Mouse (Mus musculus) C2C12 (cell line): ENCODE data around the gene Tax1bp3. TPM values are rescaled to one million over a fixed set of nuclear protein-coding genes. Genes with fewer than 3 reads are reported as not detected.

Source experiments
- H3K27me3 ChIP-seq: one replicate; pipeline ENCODE4 v1.6.1; 2011; ENCODE audit not compliant: control insufficient read depth, insufficient read depth, insufficient read length
- H3K36me3 ChIP-seq: one replicate; pipeline ENCODE4 v1.6.1; 2011; ENCODE audit not compliant: control insufficient read depth, insufficient read depth
- H3K4me3 ChIP-seq: one replicate; pipeline ENCODE4 v1.5.1; 2011; ENCODE audit warnings: mild to moderate bottlenecking, control low read depth; ENCODE audit not compliant: poor library complexity, insufficient read depth, severe bottlenecking
- H3K79me2 ChIP-seq: one replicate; pipeline ENCODE4 v1.6.1; 2011; ENCODE audit not compliant: control insufficient read depth, insufficient read depth
- H3K79me3 ChIP-seq: one replicate; pipeline ENCODE4 v1.6.1; 2011; ENCODE audit warnings: low read depth, control low read depth
- H3ac ChIP-seq: one replicate; pipeline ENCODE3; 2011; ENCODE audit warnings: low read depth; ENCODE audit not compliant: control insufficient read depth, insufficient read length
- CEBPB ChIP-seq: IDR thresholded peaks from one replicate; pipeline ENCODE4 v1.6.1; 2011; ENCODE audit warnings: low read depth, mild to moderate bottlenecking, control low read depth, moderate library complexity
- CTCF ChIP-seq: IDR thresholded peaks from one replicate; pipeline ENCODE4 v1.5.1; 2011; ENCODE audit not compliant: control insufficient read depth, insufficient read depth, insufficient read length
- FOSL1 ChIP-seq: IDR thresholded peaks from one replicate; pipeline ENCODE4 v1.8.0; 2011; ENCODE audit warnings: mild to moderate bottlenecking, low read length; ENCODE audit not compliant: poor library complexity, insufficient read depth, severe bottlenecking
- MAX ChIP-seq: IDR thresholded peaks from one replicate; pipeline ENCODE4 v1.6.1; 2011; ENCODE audit warnings: mild to moderate bottlenecking, control low read depth
- MYOD1 ChIP-seq: IDR thresholded peaks from one replicate; pipeline ENCODE4 v1.6.1; 2011; ENCODE audit warnings: low read depth; ENCODE audit not compliant: control insufficient read depth, insufficient read length
- MYOG ChIP-seq: IDR thresholded peaks from one replicate; pipeline ENCODE4 v1.6.1; 2011; ENCODE audit not compliant: control insufficient read depth, insufficient read length; ENCODE audit errors: extremely low read depth
- USF1 ChIP-seq: IDR thresholded peaks from one replicate; pipeline ENCODE4 v1.6.1; 2011; ENCODE audit warnings: low read depth, mild to moderate bottlenecking, control low read depth, moderate library complexity
- polyA plus RNA-seq: library from polyadenylated mRNA; unstranded; fragments of >200 nt; fragmentation: generic; extraction: Trizol; gene quantifications from one replicate; pipeline ENCODE4 v1.2.1, GENCODE M21; 2012; ENCODE audit warnings: missing spikeins

Gene Tax1bp3
- polyA plus RNA-seq, 1 experiment = 159 TPM

DNA sequence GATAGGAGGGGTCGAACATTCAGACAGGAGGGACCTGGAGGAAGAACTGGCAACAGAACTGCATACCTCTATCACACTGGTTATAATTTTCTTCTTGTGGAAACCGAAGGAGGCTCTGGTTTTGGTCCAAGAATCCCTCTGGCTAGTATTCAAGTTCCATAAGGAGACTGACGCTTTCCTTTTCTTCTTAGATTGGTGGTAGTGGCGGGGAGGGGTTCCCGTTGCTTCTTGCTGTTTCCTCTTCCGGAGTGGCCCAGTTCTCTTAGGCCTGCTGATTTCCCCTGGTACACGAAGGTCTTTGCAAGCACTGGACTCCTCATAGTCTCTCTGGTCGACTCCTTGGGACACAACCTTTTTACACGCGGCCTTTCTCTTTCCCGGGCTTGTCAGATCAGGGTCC lies 39.8 kb upstream of the Tax1bp3 start:
- Histone ChIP-seq H3ac (peak overlapping the region; percentile 98), H3K79me2 (peaks cover 61% of the 10 kb centered on the region), H3K36me3 (peaks cover 38% of the 10 kb centered on the region), H3K4me3 (peak overlapping the region; percentile 92), H3K27me3 (no peaks in the 10 kb centered on the region), H3K79me3 (peaks cover 49% of the 10 kb centered on the region)
- no peak for TF ChIP-seq MYOG
- TF ChIP-seq CEBPB = no peak
- TF ChIP-seq MAX = no peak
- no peak for TF ChIP-seq USF1
- no peak for TF ChIP-seq MYOD1
- no peak for TF ChIP-seq FOSL1
- no peak for TF ChIP-seq CTCF

DNA sequence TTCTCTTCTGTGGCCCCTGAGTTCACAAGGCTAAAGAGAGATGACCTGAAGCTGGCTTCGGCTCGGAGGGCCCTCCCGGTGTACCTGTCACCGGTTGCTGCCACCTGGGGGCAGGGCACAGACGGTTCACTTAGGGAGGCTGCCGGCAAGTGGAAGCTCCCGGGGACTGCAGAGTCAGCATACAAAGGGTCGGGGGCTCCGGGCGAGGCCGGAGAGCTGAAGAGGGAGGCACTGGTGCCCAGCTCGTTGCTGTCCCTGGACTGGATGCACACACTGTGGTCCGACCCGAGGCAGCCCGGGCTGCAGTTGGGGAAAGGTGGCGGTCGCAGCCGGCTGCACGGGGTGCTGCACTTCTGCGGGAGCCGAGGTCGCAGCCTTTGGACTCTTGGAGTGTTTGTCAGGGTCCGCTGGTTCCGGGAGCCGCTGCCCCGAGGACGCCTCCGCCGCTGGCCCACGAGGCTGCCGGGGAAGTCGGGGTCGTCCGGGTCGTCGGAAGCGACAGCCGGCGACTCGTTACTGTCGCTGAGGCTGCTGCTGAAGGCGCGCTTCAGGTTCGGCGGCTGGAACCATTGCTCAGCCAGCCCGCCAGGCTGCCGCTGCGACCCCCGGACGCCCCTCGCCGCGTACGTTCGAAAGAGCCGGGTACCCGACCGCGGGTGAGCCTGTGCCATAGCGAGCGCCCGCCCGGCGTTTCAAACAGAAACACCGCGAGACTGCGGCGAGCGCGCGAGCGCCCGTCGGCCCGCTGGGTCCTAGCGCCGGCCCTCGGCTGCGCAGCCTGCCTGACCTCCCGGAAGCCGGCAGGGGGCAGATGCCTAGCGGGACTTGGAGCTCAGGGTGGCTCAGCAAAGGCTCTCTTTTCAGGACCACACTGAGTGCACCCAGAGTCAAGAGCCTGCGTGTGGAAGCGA lies 39.0 kb upstream of the Tax1bp3 start, which contains the start of gene Haspin:
TSS of gene Haspin (minus strand) at position 704 of the 911 bp plus-strand sequence.
- no peaks in the 10 kb centered on the region for H3K27me3 ChIP-seq
- peaks cover 33% of the 10 kb centered on the region for H3K36me3 ChIP-seq
- peaks cover 54% of the 10 kb centered on the region for H3K79me2 ChIP-seq
- peak within 1 kb of the TSS; percentile 92 for H3K4me3 ChIP-seq
- peak within 1 kb of the TSS; percentile 98 for H3ac ChIP-seq
- TF ChIP-seq FOSL1 (no peak), MYOG (no peak), MAX (peak; percentile 82), USF1 (no peak), CTCF (peak; percentile 98), CEBPB (no peak), MYOD1 (no peak)
- H3K79me3 ChIP-seq = peaks cover 43% of the 10 kb centered on the region

- no peaks in the 10 kb centered on the region for H3K36me3 ChIP-seq
- H3K27me3 ChIP-seq = peaks cover 3% of the 10 kb centered on the region
- no peaks in the 10 kb centered on the region for H3K79me2 ChIP-seq
- no peak for TF ChIP-seq FOSL1
- no peak for TF ChIP-seq CTCF
- TF ChIP-seq CEBPB = no peak
- TF ChIP-seq MYOD1 = no peak
- TF ChIP-seq MYOG = no peak
- no peak for TF ChIP-seq USF1
- no peak for TF ChIP-seq MAX
- no peak overlapping the region for H3K4me3 ChIP-seq
- no peaks in the 10 kb centered on the region for H3K79me3 ChIP-seq
- H3ac ChIP-seq = no peak overlapping the region
Observed at GRCm38 (mm10) chr11:73144261-73144681, 32.6 kb upstream of the Tax1bp3 start.

DNA sequence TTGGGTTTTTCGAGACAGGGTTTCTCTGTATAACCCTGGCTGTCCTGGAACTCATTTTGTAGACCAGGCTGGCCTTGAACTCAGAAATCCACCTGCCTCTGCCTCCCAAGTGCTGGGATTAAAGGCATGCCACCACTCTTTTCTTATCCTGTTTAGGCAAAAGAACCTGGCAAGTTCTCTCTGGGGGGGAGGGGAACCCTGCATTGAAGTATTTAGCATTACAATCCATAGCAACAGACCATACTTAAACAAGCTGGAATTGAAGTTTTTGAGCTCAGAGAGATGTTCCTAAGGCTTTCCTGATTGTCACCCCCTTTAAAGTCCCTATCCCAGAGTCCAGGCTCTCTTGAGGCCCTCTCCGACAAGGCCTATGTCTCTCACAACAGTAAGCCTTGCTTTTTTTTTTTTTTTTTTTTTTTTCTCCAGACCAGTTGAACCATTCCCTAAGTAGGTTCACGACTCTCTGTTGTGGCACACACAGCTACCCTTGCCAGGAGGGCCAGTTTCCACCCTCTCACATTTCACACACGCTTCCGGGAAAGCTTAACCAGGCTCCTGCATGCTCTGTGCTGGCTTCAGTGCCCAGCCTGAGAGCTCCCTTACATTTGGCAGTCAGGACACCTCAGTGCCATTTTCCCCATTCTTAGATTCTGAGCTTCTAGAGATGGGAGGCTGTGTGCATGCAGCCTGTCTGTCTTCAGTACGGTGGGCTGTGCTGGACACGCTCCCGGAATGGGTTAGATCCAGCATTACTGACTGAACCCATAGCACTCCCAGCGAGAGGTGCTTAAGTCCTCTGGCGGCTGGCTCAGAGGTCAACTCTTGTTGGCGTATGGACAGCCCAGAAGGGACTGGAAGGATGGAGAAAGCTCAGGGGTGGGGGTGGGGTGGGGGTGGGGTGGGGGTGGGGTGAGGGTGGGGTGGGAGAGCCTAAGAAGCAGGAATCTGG lies 30.6 kb upstream of the Tax1bp3 start:
- Histone ChIP-seq H3K4me3 (no peak overlapping the region), H3K79me2 (no peaks in the 10 kb centered on the region), H3ac (no peak overlapping the region), H3K79me3 (no peaks in the 10 kb centered on the region), H3K36me3 (no peaks in the 10 kb centered on the region), H3K27me3 (peaks cover 3% of the 10 kb centered on the region)
- TF ChIP-seq MYOG (no peak), USF1 (no peak), FOSL1 (no peak), MYOD1 (no peak), CEBPB (no peak), MAX (no peak), CTCF (no peak)

GRCm38 (mm10) chr11:73146975-73147365 lies 29.9 kb upstream of the Tax1bp3 start:
- no peaks in the 10 kb centered on the region for H3K36me3 ChIP-seq
- H3K27me3 ChIP-seq = peaks cover 3% of the 10 kb centered on the region
- H3K79me3 ChIP-seq = no peaks in the 10 kb centered on the region
- TF ChIP-seq MYOG (no peak), USF1 (no peak), CEBPB (no peak), FOSL1 (no peak), CTCF (no peak), MYOD1 (no peak), MAX (no peak)
- H3K4me3 ChIP-seq = no peak overlapping the region
- H3K79me2 ChIP-seq = no peaks in the 10 kb centered on the region
- H3ac ChIP-seq = no peak overlapping the region
